Mouse (Mus musculus) kidney, postnatal 0 days (tissue): ENCODE measurements around the gene Atp1b1. TPM values are rescaled to one million over a fixed set of nuclear protein-coding genes. Genes with fewer than 3 reads are reported as not detected.
A peak's percentile ranks its signal among the peaks of the same experiment; 100 is the strongest.

Experiments
- ATAC-seq: fragments of 200-750 bp; cut with Nextera tagmentation; replicated peaks from 2 replicates; pipeline ENCODE4 v1.8.0; 2017; ENCODE audit warnings: low read depth, moderate number of reproducible peaks, moderate TSS enrichment, moderate library complexity; ENCODE audit not compliant: low FRiP score
- DNase-seq: peaks from one replicate; pipeline ENCODE4 v3.0.0-alpha.2; 2016; ENCODE audit warnings: low spot score
- H3K27ac ChIP-seq: fragments of 300-500 bp; sonication (generic); 2 replicates; pipeline ENCODE4 v1.5.1; 2014; ENCODE audit warnings: mild to moderate bottlenecking
- H3K27me3 ChIP-seq: fragments of 300-500 bp; sonication (generic); 2 replicates; pipeline ENCODE4 v1.6.1; 2014; ENCODE audit warnings: low read length, mixed read lengths; ENCODE audit not compliant: insufficient read depth
- H3K36me3 ChIP-seq: fragments of 300-500 bp; sonication (generic); 2 replicates; pipeline ENCODE4 v1.6.1; 2014; ENCODE audit warnings: low read length, mixed read lengths; ENCODE audit not compliant: insufficient read depth
- H3K4me1 ChIP-seq: fragments of 300-500 bp; sonication (generic); replicated peaks from 2 replicates; pipeline ENCODE4 v1.6.1; 2014; ENCODE audit warnings: antibody characterized with exemption, low read length, mixed read lengths; ENCODE audit not compliant: insufficient read depth
- H3K4me2 ChIP-seq: fragments of 300-500 bp; sonication (generic); 2 replicates; pipeline ENCODE4 v1.6.1; 2014; ENCODE audit warnings: mild to moderate bottlenecking, low read length, moderate library complexity, mixed read lengths
- H3K4me3 ChIP-seq: fragments of 300-500 bp; sonication (generic); replicated peaks from 2 replicates; pipeline ENCODE4 v1.5.1; 2014; ENCODE audit warnings: low read depth, low read length
- H3K9ac ChIP-seq: fragments of 300-500 bp; sonication (generic); 2 replicates; pipeline ENCODE4 v1.6.1; 2014; ENCODE audit warnings: low read depth, low read length
- H3K9me3 ChIP-seq: fragments of 300-500 bp; sonication (generic); replicated peaks from 2 replicates; pipeline ENCODE4 v1.6.1; 2016; ENCODE audit warnings: low read length, inconsistent platforms, mixed read lengths
- CTCF ChIP-seq: IDR thresholded peaks from 2 replicates; pipeline ENCODE4 v1.5.1; 2016; ENCODE audit warnings: antibody characterized with exemption, low read depth, mild to moderate bottlenecking, moderate library complexity
- WGBS: fragments of 180-500 bp; shearing (Covaris S2); extraction: QIAGEN DNeasy Blood & Tissue Kit; methylation state at CpG from one replicate; pipeline ENCODE4 v1.1.7; 2014; 5-methylcytosine and 5-hydroxymethylcytosine counted together
- polyA plus RNA-seq: library from polyadenylated mRNA; unstranded; fragments of >200 nt; fragmentation: Nextera tagmentation; extraction: Ambion mirVana; gene quantifications from 2 replicates; pipeline ENCODE4 v1.2.1, GENCODE M21; 2015

Atp1b1 gene
- polyA plus RNA-seq, 1 experiment from 2014 or later: 731 TPM

DNA sequence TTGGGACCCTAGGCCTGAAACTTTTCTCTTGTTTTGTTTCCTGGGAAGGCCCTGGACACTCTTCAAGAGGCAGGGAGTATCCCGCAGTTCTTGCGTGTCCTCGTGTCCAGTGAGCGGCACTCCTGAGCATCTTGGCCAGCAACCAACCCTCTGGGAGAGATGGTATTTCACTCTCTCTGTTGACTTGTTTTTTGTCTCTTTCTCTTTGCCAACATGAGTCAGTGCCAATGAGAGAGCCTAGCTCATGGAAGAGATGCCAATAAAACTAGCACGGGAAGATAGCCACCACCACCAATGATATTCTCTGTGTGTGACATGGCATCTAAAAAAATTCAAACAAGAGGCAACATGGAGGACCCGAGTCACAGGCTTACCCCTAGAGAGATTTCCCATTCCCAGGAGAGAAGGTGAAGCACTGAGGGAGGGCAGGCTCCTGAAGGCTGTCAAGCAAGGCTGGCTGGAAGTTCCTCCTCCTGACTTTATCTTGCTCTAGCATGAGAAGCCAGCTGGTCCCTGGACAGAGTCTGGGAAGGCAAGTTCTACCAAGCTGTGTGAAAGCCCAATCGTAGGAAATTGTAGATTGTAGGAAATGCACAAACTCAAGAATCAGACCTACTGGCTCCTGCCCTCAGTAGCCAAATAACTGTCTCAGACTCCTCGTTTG lies 35.0 kb upstream of the Atp1b1 start:
- Histone ChIP-seq H3K9ac (no peak overlapping the region), H3K27ac (no peak overlapping the region), H3K27me3 (no peaks in the 10 kb centered on the region), H3K9me3 (no peaks in the 10 kb centered on the region), H3K4me2 (no peak overlapping the region), H3K4me3 (no peak overlapping the region), H3K36me3 (no peaks in the 10 kb centered on the region), H3K4me1 (no peaks in the 10 kb centered on the region)
- 62% methylated on average over 8 of the region's 8 CpGs for WGBS
- no peak for DNase-seq
- ATAC-seq: no peak
- no peak for TF ChIP-seq CTCF

DNA sequence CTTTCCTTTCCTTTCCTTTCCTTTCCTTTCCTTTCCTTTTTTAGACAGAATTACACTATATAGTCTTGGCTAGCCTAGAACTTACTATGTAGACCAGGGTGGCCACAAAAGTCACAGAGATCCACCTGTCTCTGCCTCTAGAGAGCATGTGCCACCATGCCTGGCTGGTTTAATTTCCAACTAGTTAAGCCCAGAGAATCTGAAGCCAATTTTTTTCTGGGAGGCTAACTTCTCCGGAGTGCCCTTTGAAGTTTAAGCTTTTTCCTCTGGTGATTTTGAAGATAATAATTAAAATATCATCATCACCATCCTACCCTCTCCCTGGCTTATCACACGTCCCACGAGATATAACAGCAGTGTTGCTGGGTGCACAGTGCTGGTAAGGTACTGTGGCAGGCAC lies 34.3 kb upstream of the Atp1b1 start:
- no peak for TF ChIP-seq CTCF
- Histone ChIP-seq H3K9ac (no peak overlapping the region), H3K9me3 (no peaks in the 10 kb centered on the region), H3K27me3 (no peaks in the 10 kb centered on the region), H3K4me2 (no peak overlapping the region), H3K4me3 (no peak overlapping the region), H3K4me1 (no peaks in the 10 kb centered on the region), H3K27ac (no peak overlapping the region), H3K36me3 (no peaks in the 10 kb centered on the region)
- DNase-seq (no peak), ATAC-seq (no peak)
- WGBS: 74% methylated on average over 3 of the region's 3 CpGs

GRCm38 (mm10) chr1:164489961-164490594 lies 31.9 kb upstream of the Atp1b1 start:
- H3K9ac ChIP-seq: no peak overlapping the region
- no peaks in the 10 kb centered on the region for H3K27me3 ChIP-seq
- H3K4me2 ChIP-seq: no peak overlapping the region
- no peaks in the 10 kb centered on the region for H3K4me1 ChIP-seq
- H3K9me3 ChIP-seq: no peaks in the 10 kb centered on the region
- no peak overlapping the region for H3K4me3 ChIP-seq
- ATAC-seq (no peak), DNase-seq (no peak)
- H3K36me3 ChIP-seq: no peaks in the 10 kb centered on the region
- 88% methylated on average over 3 of the region's 3 CpGs for WGBS
- no peak for TF ChIP-seq CTCF
- H3K27ac ChIP-seq: no peak overlapping the region

DNA sequence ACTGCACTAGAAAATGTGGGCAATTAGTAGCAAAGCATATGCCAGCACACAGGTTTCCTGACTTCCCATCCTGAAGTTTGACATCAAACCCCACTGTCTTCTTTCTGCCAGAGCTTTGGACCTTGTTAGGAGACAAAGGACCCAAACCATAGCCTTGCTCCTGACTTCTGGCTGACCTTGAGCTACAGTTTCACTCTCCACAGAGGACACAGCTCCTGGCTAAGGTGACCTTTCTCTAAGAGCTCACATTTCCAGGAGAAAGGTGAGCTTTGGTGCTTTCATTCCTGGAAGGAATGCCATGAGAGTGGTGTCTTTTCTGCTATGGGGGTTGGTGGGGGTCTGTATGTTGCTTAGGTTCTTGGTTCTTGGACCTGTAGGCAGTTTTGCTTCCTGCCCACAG lies 25.6 kb upstream of the Atp1b1 start:
- Histone ChIP-seq H3K27me3 (no peaks in the 10 kb centered on the region), H3K27ac (0 out of 2 replicates have a peak overlapping the region, but pooled peaks have one; percentile 36), H3K36me3 (no peaks in the 10 kb centered on the region), H3K4me2 (no peak overlapping the region), H3K9me3 (no peaks in the 10 kb centered on the region), H3K4me1 (no peaks in the 10 kb centered on the region), H3K4me3 (no peak overlapping the region), H3K9ac (no peak overlapping the region)
- TF ChIP-seq CTCF: no peak
- no peak for ATAC-seq
- no peak for DNase-seq

DNA sequence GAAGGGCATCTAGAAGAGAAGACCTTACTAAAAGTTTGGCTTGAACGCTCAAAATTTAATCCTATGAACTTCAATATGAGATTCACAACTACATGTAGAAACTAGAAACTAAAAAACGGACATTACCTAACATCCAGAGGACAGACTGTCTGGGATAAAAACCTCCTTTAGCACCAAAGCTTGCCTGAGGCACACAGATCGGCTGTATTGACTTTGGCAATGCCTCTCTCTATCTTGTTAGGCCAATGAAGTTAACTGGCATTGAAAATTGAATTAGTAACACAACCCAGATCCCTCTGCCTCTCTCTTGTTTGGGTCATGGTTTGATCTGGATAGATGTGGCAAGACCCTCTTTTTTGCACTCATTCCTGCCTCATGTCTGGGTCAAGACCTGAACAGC lies 24.7 kb upstream of the Atp1b1 start:
- ATAC-seq (no peak), DNase-seq (no peak)
- H3K27me3 ChIP-seq: no peaks in the 10 kb centered on the region
- H3K4me1 ChIP-seq: no peaks in the 10 kb centered on the region
- H3K4me3 ChIP-seq: no peak overlapping the region
- no peaks in the 10 kb centered on the region for H3K36me3 ChIP-seq
- no peak overlapping the region for H3K9ac ChIP-seq
- H3K9me3 ChIP-seq: no peaks in the 10 kb centered on the region
- 84% methylated on average over 3 of the region's 3 CpGs for WGBS
- H3K27ac ChIP-seq: no peak overlapping the region
- H3K4me2 ChIP-seq: no peak overlapping the region
- TF ChIP-seq CTCF: no peak

GRCm38 (mm10) chr1:164481645-164482354 lies 23.6 kb upstream of the Atp1b1 start:
- no peak overlapping the region for H3K4me2 ChIP-seq
- 57% methylated on average over 9 of the region's 9 CpGs for WGBS
- H3K9ac ChIP-seq: no peak overlapping the region
- ATAC-seq (no peak), DNase-seq (no peak)
- no peaks in the 10 kb centered on the region for H3K36me3 ChIP-seq
- H3K27me3 ChIP-seq: no peaks in the 10 kb centered on the region
- H3K4me3 ChIP-seq: no peak overlapping the region
- no peak overlapping the region for H3K27ac ChIP-seq
- TF ChIP-seq CTCF: no peak
- no peaks in the 10 kb centered on the region for H3K4me1 ChIP-seq
- no peaks in the 10 kb centered on the region for H3K9me3 ChIP-seq
